Mouse (Mus musculus): ENCODE measurements at regions not wholly inside any gene's neighbourhood (a gene's known extent, or its start where the extent isn't known, plus 50 kb on each side); places are given as distances from the start of the nearest gene placed in this dataset.

DNA sequence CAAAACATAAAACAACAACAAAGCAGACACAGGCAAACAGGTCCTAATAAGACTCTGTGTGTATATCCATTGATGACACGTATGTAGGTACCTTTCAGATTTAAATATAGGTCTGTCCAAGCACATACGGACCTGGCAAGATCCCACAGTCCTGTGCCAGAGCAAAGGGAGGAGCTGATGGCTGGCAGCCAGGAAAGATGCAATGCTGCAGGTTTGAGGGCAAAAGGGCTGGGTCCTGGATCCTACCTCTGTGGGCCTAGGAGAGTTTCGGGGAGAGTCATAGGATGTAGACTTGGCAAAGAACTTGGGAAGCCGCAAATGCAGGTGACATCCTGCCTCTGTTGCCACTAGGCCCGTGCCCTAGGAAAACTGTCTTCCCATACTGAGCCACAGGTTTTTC is 54.6 kb upstream of the Rnf24 start:
- H3K9me3 ChIP-seq (replicated peaks; ENCODE audit: low read length), result no peaks in the 10 kb centered on the region
- no peaks in the 10 kb centered on the region for H3K36me3 ChIP-seq (replicated peaks in 1 of 2; ENCODE audit: control insufficient read depth in 1 of 2, insufficient read depth in 1 of 2, low read length in 1 of 2)
- H3K27me3 ChIP-seq (replicated peaks), result no peaks in the 10 kb centered on the region
- H3K79me2 ChIP-seq (replicated peaks; ENCODE audit: control insufficient read depth, extremely low read depth, insufficient read depth, poor library complexity, severe bottlenecking), result no peaks in the 10 kb centered on the region
- no peak overlapping the region for H3K27ac ChIP-seq (ENCODE audit: insufficient read depth, low read depth)
- no peak for TF ChIP-seq RCOR1 (conservative IDR thresholded peaks at IDR 0.05; ENCODE audit: low read depth, low read length)
- no peak overlapping the region for H3K4me2 ChIP-seq (ENCODE audit: insufficient read depth, low read depth, poor library complexity, severe bottlenecking)
- no peak overlapping the region for H3K9ac ChIP-seq (ENCODE audit: insufficient read depth, low read depth)
- H3K4me1 ChIP-seq (ENCODE audit: control insufficient read depth in 1 of 2, insufficient read depth in 2 of 2), result peaks cover 8 to 11% of the 10 kb centered on the region in 2 experiments
- in situ Hi-C loops (cut with MboI; ENCODE audit: low pct_ligation_motif_present, low pct_unique_long_range_greater_than_20kb, low sequenced_read_pairs) (no loop called here), dilution Hi-C loops (cut with MboI; ENCODE audit: extremely low pct_ligation_motif_present, extremely low pct_unique_long_range_greater_than_20kb, low sequenced_read_pairs) (no loop called here)
- H3K4me3 ChIP-seq (replicated peaks in 1 of 3; ENCODE audit: low read depth in 2 of 3, low read length in 2 of 3, poor library complexity in 1 of 3), result no peak overlapping the region
- no peak for DNase-seq (ENCODE audit: extremely low read depth)

DNA sequence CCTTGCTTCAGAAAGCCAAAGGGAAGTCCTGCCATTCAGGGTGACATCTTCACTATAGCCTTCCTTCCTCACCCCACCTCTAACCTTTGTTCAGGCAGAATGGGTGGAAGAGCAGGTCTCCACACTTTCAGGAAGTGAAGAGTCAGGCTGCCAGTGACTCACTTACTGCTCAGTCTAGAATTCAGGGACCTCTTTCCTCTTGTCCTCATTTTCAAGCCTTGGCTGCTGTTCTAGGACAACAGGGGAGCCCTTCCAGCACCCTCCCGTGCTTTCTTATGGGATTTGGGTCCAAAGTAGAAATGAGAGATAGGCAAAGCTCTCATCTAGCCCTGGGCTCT is 51.5 kb upstream of the Rnf24 start:
- Histone ChIP-seq H3K27me3 (replicated peaks) (no peaks in the 10 kb centered on the region), H3K79me2 (replicated peaks; ENCODE audit: control insufficient read depth, extremely low read depth, insufficient read depth, poor library complexity, severe bottlenecking) (no peaks in the 10 kb centered on the region), H3K27ac (ENCODE audit: insufficient read depth, low read depth) (no peak overlapping the region), H3K4me2 (ENCODE audit: insufficient read depth, low read depth, poor library complexity, severe bottlenecking) (no peak overlapping the region), H3K36me3 (replicated peaks in 1 of 2; ENCODE audit: control insufficient read depth in 1 of 2, insufficient read depth in 1 of 2, low read length in 1 of 2) (no peaks in the 10 kb centered on the region), H3K4me3 (replicated peaks in 1 of 3; ENCODE audit: low read depth in 2 of 3, low read length in 2 of 3, poor library complexity in 1 of 3) (no peak overlapping the region), H3K9me3 (replicated peaks; ENCODE audit: low read length) (no peaks in the 10 kb centered on the region), H3K9ac (ENCODE audit: insufficient read depth, low read depth) (no peak overlapping the region), H3K4me1 (ENCODE audit: control insufficient read depth in 1 of 2, insufficient read depth in 2 of 2) (peaks cover 11 to 12% of the 10 kb centered on the region in 2 experiments)
- TF ChIP-seq MEF2A (IDR thresholded peaks at IDR 0.05; ENCODE audit: borderline replicate concordance, low read depth, low read length) (no peak), NRF1 (IDR thresholded peaks at IDR 0.05; ENCODE audit: low read depth, low read length) (no peak), PAX5 (IDR thresholded peaks at IDR 0.05; ENCODE audit: low read length) (no peak), POLR2A (IDR thresholded peaks at IDR 0.05; ENCODE audit: low read depth, low read length) (no peak), ZMIZ1 (IDR thresholded peaks at IDR 0.05; ENCODE audit: low read depth, low read length) (no peak), JUND (conservative IDR thresholded peaks at IDR 0.05; ENCODE audit: low read depth, low read length) (no peak), SIN3A (IDR thresholded peaks at IDR 0.05; ENCODE audit: low read length) (no peak), CHD2 (IDR thresholded peaks at IDR 0.05; ENCODE audit: low read length) (no peak)
- dilution Hi-C loops (cut with MboI; ENCODE audit: extremely low pct_ligation_motif_present, extremely low pct_unique_long_range_greater_than_20kb, low sequenced_read_pairs), result no loop called here
- in situ Hi-C loops (cut with MboI; ENCODE audit: low pct_ligation_motif_present, low pct_unique_long_range_greater_than_20kb, low sequenced_read_pairs), result loop anchor here (5.0 kb wide), 1 partner anchor 307 kb away; no protein-coding TSS in a partner anchor
- no peak for DNase-seq (ENCODE audit: extremely low read depth)

DNA sequence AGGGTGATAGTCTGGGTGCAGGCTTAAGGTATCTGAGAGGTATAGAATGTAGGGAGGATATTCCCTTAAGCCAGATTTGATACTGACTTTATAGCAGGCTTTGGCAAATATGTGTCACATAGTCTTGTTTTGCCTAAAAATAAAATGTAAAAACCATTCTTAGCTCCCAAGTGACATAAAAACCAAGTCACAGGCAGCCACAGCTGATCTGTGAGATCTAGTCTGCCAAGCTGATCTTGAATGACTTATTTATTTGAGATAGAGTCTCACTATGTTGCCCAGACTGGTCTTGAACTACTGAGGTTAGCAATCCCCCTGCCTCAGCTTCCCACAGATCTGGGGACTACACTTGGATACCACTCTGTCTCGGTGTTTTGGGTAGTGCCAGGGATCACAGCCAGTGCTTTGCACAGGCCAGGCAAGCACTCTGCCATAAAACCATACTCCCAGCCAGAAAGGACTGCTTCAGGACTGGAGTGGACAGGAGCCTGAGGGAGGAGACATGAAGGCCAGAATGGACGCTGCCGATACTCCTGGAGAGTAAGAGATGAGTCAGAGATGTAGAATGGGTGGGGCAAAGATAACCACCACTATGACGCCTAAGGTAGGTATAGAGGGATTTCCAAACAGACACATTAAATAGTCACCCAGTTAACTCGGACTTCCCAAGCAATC is 51.0 kb upstream of the Rnf24 start:
- in situ Hi-C loops (cut with MboI; ENCODE audit: low pct_ligation_motif_present, low pct_unique_long_range_greater_than_20kb, low sequenced_read_pairs), result loop anchor here (5.0 kb wide), 1 partner anchor 306 kb away; no protein-coding TSS in a partner anchor
- Histone ChIP-seq H3K36me3 (replicated peaks in 1 of 2; ENCODE audit: control insufficient read depth in 1 of 2, insufficient read depth in 1 of 2, low read length in 1 of 2) (no peaks in the 10 kb centered on the region), H3K27me3 (replicated peaks) (no peaks in the 10 kb centered on the region), H3K9me3 (replicated peaks; ENCODE audit: low read length) (no peaks in the 10 kb centered on the region), H3K4me2 (ENCODE audit: insufficient read depth, low read depth, poor library complexity, severe bottlenecking) (no peak overlapping the region), H3K27ac (ENCODE audit: insufficient read depth, low read depth) (no peak overlapping the region), H3K9ac (ENCODE audit: insufficient read depth, low read depth) (no peak overlapping the region), H3K79me2 (replicated peaks; ENCODE audit: control insufficient read depth, extremely low read depth, insufficient read depth, poor library complexity, severe bottlenecking) (no peaks in the 10 kb centered on the region), H3K4me3 (replicated peaks in 1 of 3; ENCODE audit: low read depth in 2 of 3, low read length in 2 of 3, poor library complexity in 1 of 3) (no peak overlapping the region), H3K4me1 (ENCODE audit: control insufficient read depth in 1 of 2, insufficient read depth in 2 of 2) (peaks cover 11 to 12% of the 10 kb centered on the region in 2 experiments)
- dilution Hi-C loops (cut with MboI; ENCODE audit: extremely low pct_ligation_motif_present, extremely low pct_unique_long_range_greater_than_20kb, low sequenced_read_pairs), result no loop called here
- no peak for DNase-seq (ENCODE audit: extremely low read depth)
- TF ChIP-seq JUN (IDR thresholded peaks at IDR 0.05; ENCODE audit: insufficient read depth, low read depth, low read length), result no peak
- TF ChIP-seq MAFK (IDR thresholded peaks at IDR 0.05; ENCODE audit: insufficient replicate concordance, low read length), result no peak
- TF ChIP-seq CHD2 (IDR thresholded peaks at IDR 0.05; ENCODE audit: low read length), result no peak
- no peak for TF ChIP-seq USF1 (IDR thresholded peaks at IDR 0.05; ENCODE audit: low read depth, low read length)
- TF ChIP-seq ZC3H11A (IDR thresholded peaks at IDR 0.05; ENCODE audit: low read depth, low read length), result no peak
- no peak for TF ChIP-seq ZMIZ1 (IDR thresholded peaks at IDR 0.05; ENCODE audit: low read depth, low read length)
- no peak for TF ChIP-seq MXI1 (IDR thresholded peaks at IDR 0.05; ENCODE audit: low read depth, low read length)
- no peak for TF ChIP-seq HCFC1 (IDR thresholded peaks at IDR 0.05; ENCODE audit: low read depth, low read length)
- no peak for TF ChIP-seq ELF1 (IDR thresholded peaks at IDR 0.05; ENCODE audit: low read depth, low read length)
- TF ChIP-seq CHD1 (IDR thresholded peaks at IDR 0.05; ENCODE audit: low read depth, low read length), result no peak
- no peak for TF ChIP-seq ETS1 (conservative IDR thresholded peaks at IDR 0.05; ENCODE audit: low read depth, low read length)
- no peak for TF ChIP-seq POLR2A (IDR thresholded peaks at IDR 0.05; ENCODE audit: low read depth, low read length)
- no peak for TF ChIP-seq POLR2AphosphoS2 (IDR thresholded peaks at IDR 0.05; ENCODE audit: low read depth, low read length)
- no peak for TF ChIP-seq RAD21 (IDR thresholded peaks at IDR 0.05; ENCODE audit: low read depth, low read length)
- TF ChIP-seq TBP (conservative IDR thresholded peaks at IDR 0.05; ENCODE audit: low read depth, low read length), result no peak
- no peak for TF ChIP-seq NRF1 (IDR thresholded peaks at IDR 0.05; ENCODE audit: low read depth, low read length)
- no peak for TF ChIP-seq SIN3A (IDR thresholded peaks at IDR 0.05; ENCODE audit: low read length)
- no peak for TF ChIP-seq RCOR1 (conservative IDR thresholded peaks at IDR 0.05; ENCODE audit: low read depth, low read length)
- TF ChIP-seq JUND (conservative IDR thresholded peaks at IDR 0.05; ENCODE audit: low read depth, low read length), result no peak
- no peak for TF ChIP-seq GABPA (IDR thresholded peaks at IDR 0.05; ENCODE audit: insufficient replicate concordance, low read depth, low read length)

Measured in CH12.LX (cell line).